Mouse (Mus musculus) naive thymus-derived CD4-positive, alpha-beta T cell, adult 2 months (primary cell): Measurements from ENCODE around the gene Gm21830.
"Not testable (repeated sequence)": the region's sequence is repeated elsewhere in the genome, so short reads cannot be mapped to it uniquely, and the experiment has no call there.

Experiments
- DNase-seq: peaks from one replicate; pipeline ENCODE4 v3.0.0-alpha.2; 2011; ENCODE audit warnings: low read depth

The Gm21830 gene

DNA sequence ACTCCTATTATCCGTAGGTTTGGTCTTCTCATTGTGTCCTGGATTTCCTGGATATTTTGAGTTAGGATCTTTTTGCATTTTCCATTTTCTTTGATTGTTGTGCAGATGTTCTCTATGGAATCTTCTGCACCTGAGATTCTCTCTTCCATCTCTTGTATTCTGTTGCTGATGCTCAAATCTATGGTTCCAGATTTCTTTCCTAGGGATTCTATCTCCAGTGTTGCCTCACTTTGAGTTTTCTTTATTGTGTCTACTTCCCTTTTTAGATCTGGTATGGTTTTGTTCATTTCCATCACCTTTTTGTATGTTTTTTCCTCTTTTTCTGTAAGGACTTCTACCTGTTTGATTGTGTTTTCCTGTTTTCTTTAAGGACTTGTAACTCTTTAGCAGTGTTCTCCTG is at the start of gene Gm21830:
Gene Gm21830, plus strand, starts transcription at position 301 of the 400 bp plus-strand sequence.
- DNase-seq, result not testable (repeated sequence)

- DNase-seq, result no peak
These were observed 49.0 kb upstream of the Gm21830 start for GRCm38 (mm10) chr2:67364506-67364905.

DNA sequence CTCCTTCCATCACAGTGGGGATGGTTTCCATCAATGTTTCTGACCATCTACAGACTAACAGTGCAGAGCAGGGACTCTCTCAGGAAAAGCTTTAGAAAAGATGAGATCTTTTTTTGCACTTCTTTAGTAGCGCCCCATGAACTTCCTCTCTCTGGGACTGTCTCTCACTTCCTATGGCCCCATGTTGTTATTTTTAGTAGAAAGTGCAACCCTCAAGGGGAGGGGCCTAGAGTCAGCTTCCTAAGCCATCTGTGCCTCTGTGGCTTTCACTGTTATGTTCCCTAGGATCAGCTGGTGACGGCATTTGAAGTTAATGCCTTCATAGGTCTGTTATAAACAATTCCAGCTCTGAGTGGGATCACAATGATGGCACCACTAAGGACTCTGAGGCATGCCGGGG is 35.0 kb upstream of the Gm21830 start:
- no peak for DNase-seq

GRCm38 (mm10) chr2:67420853-67421252 is 7.3 kb downstream of the Gm21830 start:
- no peak for DNase-seq

GRCm38 (mm10) chr2:67422799-67423198 is 9.3 kb downstream of the Gm21830 start:
- DNase-seq, result no peak

DNA sequence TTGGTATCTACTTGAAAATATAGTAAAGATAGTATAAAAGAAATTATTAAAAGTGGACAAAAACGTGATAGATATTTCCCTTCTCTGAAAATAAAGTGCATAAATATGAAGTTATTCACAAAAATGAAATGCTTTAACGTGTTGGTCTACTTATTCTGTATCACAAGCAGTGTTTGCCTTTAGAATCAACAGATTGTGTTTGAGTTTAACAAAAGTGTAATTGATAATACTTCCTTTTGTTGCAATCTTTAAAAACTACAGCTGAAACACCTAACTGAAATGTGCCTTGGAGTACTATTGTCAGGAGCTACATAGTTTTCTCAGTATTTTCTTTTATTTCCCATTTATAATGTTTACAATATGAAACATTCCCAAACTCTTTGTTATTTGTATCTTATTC is 19.6 kb downstream of the Gm21830 start, which contains the start of gene Gm26727:
Gene Gm26727, minus strand, starts transcription at position 101 of the 400 bp plus-strand sequence.
- DNase-seq, result no peak

DNA sequence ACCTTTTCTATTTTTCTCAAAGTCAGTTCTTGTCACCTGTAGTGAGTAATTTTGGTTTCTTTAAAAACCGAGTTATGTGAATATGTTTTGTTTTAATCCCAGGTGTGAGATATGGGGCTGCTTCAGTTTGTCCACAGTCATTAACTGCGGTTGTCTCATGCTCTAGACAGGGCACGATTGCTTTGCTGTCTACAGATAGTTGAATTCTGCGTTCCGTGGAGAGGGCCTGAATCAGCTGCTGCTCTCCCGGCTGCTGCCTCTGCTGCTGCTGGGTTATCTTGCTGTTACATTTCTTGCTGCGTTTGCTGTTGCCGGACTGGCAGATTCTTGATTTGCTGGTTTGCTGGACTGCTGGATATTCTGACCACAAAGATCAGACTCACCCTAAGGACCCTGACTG is 24.8 kb downstream of the Gm21830 start:
- DNase-seq, result no peak

DNA sequence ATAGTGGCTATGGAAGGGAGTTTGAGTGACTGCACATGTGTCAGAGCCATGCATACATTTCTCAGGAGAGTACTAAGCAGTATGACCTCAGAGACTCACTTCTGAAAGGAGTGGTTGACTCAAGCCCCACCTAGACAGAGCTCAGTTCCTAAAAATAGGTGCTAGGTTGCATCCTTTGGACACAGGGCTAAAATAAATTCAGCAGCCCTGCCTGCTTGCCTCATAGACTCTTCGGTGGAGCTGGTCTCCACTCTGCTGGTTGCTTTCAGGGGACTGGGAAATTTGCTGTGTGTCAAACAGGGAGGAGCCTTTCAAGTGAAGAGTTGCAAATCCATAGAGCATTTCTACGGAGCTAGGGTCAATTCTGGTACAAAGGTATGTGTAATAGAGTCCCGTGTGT is 32.3 kb downstream of the Gm21830 start, which contains the start of gene Xirp2:
Gene Xirp2, plus strand, starts transcription at position 223 of the 400 bp plus-strand sequence.
- no peak for DNase-seq

DNA sequence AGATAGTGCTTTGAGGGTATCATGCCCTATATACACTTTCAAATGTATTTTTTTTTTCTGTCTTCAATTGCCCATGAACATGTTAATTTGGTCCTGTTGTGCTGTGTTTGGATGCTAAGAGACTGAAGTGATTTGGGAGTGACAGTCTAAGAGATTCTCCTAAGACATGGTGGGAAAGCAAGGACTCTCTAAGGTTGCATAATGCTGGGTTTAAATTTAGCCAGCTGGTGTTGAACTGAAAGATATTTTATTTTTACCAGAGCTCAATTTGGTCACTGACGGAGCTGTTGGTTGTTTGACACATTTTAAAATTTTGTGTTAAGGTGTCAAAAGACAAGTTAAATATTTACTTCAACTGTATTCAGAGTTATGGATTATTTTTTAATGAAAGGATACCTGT is 33.2 kb downstream of the Gm21830 start:
- DNase-seq, result no peak

DNA sequence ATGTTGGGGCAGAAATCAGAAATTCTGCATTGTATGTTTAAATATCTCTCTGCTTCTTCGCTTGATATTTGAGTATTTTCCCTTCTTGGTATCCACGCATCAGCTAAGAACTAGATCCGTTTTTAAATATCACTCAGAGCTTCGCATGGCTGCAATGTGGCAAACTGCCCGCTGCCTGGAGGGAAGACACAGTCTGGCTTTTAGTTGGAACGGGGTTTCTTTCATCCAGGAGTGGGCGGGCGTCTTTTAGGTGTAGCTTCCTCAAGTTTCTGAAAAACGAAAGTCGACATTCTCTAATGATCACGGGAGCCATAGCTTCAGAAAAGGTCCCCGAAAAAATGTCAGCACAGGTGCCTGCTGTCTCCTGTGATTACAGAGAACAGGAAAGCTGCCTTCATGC is 33.7 kb downstream of the Gm21830 start:
- no peak for DNase-seq

GRCm38 (mm10) chr2:67460857-67461256 is 47.3 kb downstream of the Gm21830 start:
- DNase-seq, result no peak

- DNase-seq, result no peak
These were observed 53.5 kb downstream of the Gm21830 start for GRCm38 (mm10) chr2:67467036-67467435.

DNA sequence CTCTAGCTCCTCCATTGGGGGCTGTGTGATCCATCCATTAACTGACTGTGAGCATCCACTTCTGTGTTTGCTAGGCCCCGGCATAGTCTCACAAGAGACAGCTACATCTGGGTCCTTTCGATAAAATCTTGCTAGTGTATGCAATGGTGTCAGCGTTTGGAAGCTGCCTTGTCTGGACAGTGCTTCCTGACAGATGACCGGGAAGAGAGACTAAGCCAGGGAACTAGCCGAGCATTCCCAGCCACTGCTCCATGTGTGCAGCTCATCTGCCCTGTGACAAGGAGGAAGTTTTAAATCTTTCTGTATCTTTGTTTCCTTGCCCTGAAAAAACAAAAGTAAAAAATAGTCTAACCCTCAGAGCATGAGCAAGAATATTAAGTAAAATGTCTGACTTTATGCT is 56.5 kb downstream of the Gm21830 start:
- not testable (repeated sequence) for DNase-seq

DNA sequence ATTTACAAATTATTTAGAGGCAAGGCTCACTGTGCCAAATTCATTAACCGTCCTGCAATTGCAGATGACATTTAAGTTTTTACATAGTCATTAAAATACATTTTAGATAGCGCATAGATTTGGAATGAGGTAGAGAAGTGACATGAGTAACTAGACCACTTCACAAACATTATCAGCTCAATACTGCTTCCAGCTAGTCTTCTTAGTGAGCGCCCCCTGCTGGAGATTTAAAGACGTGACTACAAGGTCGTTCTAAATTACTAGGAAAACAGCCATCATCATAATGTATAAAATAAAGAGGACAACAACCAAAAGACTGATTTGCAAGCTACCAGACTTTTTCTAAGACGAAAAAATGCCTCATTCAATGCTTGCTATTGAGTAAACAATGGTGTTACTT is 64.2 kb downstream of the Gm21830 start:
- DNase-seq, result no peak

GRCm38 (mm10) chr2:67481051-67481450 is 67.5 kb downstream of the Gm21830 start:
- no peak for DNase-seq
